Mouse (Mus musculus) forebrain, embryonic 13.5 days (tissue): ENCODE results near the gene Olfr640. TPM values are rescaled to one million over a fixed set of nuclear protein-coding genes. Genes with fewer than 3 reads are reported as not detected.

Experiments
- ATAC-seq: fragments of 200-750 bp; cut with Nextera tagmentation; 2 replicates; pipeline ENCODE4 v1.8.0; 2017
- H3K27ac ChIP-seq: fragments of 300-500 bp; sonication (generic); 2 replicates; pipeline ENCODE4 v1.5.1; 2015; ENCODE audit warnings: inconsistent platforms, mild to moderate bottlenecking, moderate library complexity
- H3K27me3 ChIP-seq: fragments of 300-500 bp; sonication (generic); 2 replicates; pipeline ENCODE4 v1.6.1; 2015; ENCODE audit warnings: mild to moderate bottlenecking, inconsistent platforms
- H3K36me3 ChIP-seq: fragments of 300-500 bp; sonication (generic); 2 replicates; pipeline ENCODE4 v1.6.1; 2015; ENCODE audit warnings: mild to moderate bottlenecking, inconsistent platforms; ENCODE audit not compliant: poor library complexity, severe bottlenecking
- H3K4me1 ChIP-seq: fragments of 300-500 bp; sonication (generic); 2 replicates; pipeline ENCODE4 v1.6.1; 2015; ENCODE audit warnings: inconsistent platforms
- H3K4me2 ChIP-seq: fragments of 300-500 bp; sonication (generic); 2 replicates; pipeline ENCODE4 v1.6.1; 2015; ENCODE audit warnings: inconsistent platforms, mild to moderate bottlenecking, moderate library complexity
- H3K4me3 ChIP-seq: fragments of 300-500 bp; sonication (generic); 2 replicates; pipeline ENCODE4 v1.5.1; 2015; ENCODE audit warnings: mild to moderate bottlenecking, inconsistent platforms
- H3K9ac ChIP-seq: fragments of 300-500 bp; sonication (generic); 2 replicates; pipeline ENCODE4 v1.6.1; 2015; ENCODE audit warnings: mild to moderate bottlenecking, inconsistent platforms
- H3K9me3 ChIP-seq: fragments of 300-500 bp; sonication (generic); replicated peaks from 2 replicates; pipeline ENCODE4 v1.6.1; 2016; ENCODE audit warnings: inconsistent platforms
- WGBS: fragments of 180-500 bp; shearing (Covaris S2); methylation state at CpG from one replicate; pipeline ENCODE4 v1.1.7; 2015; 5-methylcytosine and 5-hydroxymethylcytosine counted together
- polyA plus RNA-seq: library from polyadenylated mRNA; unstranded; fragments of >200 nt; fragmentation: Nextera tagmentation; extraction: Ambion mirVana; gene quantifications from 2 replicates; pipeline ENCODE4 v1.2.1, GENCODE M21; 2015

Olfr640 gene
- polyA plus RNA-seq: not detected in 2 replicates

DNA sequence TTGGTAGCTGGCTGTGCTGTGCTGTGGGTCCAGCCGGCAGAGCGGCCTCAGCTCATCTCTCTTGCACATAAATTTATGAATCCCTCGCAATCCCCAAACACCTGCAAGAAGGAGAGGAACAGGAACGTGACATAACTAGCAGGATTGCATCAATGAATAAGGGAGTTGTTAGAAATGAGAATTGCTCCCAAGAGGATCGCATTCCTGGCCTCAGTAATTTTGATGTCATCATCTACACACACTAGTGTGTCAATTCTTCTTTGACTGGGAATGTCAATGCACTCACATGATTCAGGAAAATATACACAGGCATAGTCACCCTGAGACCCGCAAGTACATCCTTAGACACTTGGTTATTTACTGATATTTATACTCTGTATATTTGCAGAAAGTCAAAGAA is at the start of gene Olfr640:
Gene Olfr640 (minus strand): TSS at position 101 of the 400 bp plus-strand sequence.
- H3K9ac ChIP-seq: no peak within 1 kb of the TSS
- H3K9me3 ChIP-seq: no peaks in the 10 kb centered on the region
- H3K4me2 ChIP-seq: no peak within 1 kb of the TSS
- H3K36me3 ChIP-seq: no peaks in the 10 kb centered on the region
- H3K4me1 ChIP-seq: no peaks in the 10 kb centered on the region
- H3K27me3 ChIP-seq: no peaks in the 10 kb centered on the region
- 79% methylated on average over 6 of the region's 6 CpGs for WGBS
- ATAC-seq: no peak
- no peak within 1 kb of the TSS for H3K27ac ChIP-seq
- H3K4me3 ChIP-seq: no peak within 1 kb of the TSS

DNA sequence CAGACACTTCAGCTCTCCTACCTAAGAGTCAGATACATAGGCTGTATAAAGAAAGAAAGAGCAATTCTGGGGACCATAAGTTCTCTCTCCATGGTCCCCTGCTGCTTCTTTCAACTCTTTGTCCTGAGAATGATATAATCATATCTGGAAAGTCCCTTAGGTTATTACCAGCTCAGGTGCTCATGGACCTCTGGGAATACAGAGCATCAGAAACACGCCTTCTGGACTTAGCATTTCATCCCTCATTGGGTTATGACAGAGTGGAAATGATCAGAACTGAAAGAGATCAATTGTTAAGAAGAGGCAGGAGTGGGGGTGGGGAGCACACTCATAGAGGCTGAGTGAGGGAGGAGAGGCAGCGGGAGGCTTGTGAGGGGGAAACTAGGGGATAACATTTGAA is 46.4 kb upstream of the Olfr640 start, which contains the start of gene Olfr644:
Gene Olfr644 (minus strand): TSS at position 101 of the 400 bp plus-strand sequence.
- Histone ChIP-seq H3K27me3 (no peaks in the 10 kb centered on the region), H3K27ac (no peak within 1 kb of the TSS), H3K9ac (no peak within 1 kb of the TSS), H3K36me3 (no peaks in the 10 kb centered on the region), H3K9me3 (peaks cover 5% of the 10 kb centered on the region), H3K4me2 (no peak within 1 kb of the TSS), H3K4me1 (no peaks in the 10 kb centered on the region), H3K4me3 (no peak within 1 kb of the TSS)
- no peak for ATAC-seq
- WGBS: 63% methylated on average over 2 of the region's 2 CpGs

DNA sequence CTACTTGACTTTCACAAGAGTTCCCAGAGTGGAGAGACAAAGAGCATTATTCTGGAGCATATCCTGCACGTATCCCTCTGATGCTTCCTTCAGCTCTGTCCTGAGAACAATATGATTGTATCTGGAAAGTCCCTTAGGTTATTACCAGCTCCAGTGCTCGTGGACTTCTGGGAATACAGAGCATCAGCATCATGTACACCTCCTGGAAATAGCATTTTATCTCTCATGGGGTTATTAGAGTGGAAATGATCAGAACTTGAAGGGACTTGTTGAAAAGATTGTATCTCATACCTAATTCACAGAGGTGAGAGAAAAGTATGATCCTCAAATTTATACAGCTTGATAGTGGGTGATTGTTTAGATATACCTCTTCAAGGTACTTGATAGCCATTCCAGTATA is 36.0 kb upstream of the Olfr640 start, which contains the start of gene 4930516K23Rik:
Gene 4930516K23Rik (minus strand): TSS at position 101 of the 400 bp plus-strand sequence.
- Histone ChIP-seq H3K36me3 (no peaks in the 10 kb centered on the region), H3K9ac (no peak within 1 kb of the TSS), H3K27ac (no peak within 1 kb of the TSS), H3K4me2 (no peak within 1 kb of the TSS), H3K4me3 (no peak within 1 kb of the TSS), H3K4me1 (no peaks in the 10 kb centered on the region), H3K27me3 (no peaks in the 10 kb centered on the region), H3K9me3 (no peaks in the 10 kb centered on the region)
- 58% methylated on average over 2 of the region's 2 CpGs for WGBS
- no peak for ATAC-seq

- H3K4me1 ChIP-seq: no peaks in the 10 kb centered on the region
- H3K27ac ChIP-seq: no peak overlapping the region
- H3K4me2 ChIP-seq: no peak overlapping the region
- no peak overlapping the region for H3K4me3 ChIP-seq
- ATAC-seq: no peak
- no peak overlapping the region for H3K9ac ChIP-seq
- no peaks in the 10 kb centered on the region for H3K27me3 ChIP-seq
- no peaks in the 10 kb centered on the region for H3K36me3 ChIP-seq
- WGBS: 91% methylated on average over 1 of the region's 1 CpGs
- no peaks in the 10 kb centered on the region for H3K9me3 ChIP-seq
These were observed 33.8 kb upstream of the Olfr640 start for GRCm38 (mm10) chr7:104059215-104059614.

- Histone ChIP-seq H3K36me3 (no peaks in the 10 kb centered on the region), H3K4me1 (no peaks in the 10 kb centered on the region), H3K4me2 (no peak within 1 kb of the TSS), H3K9ac (no peak within 1 kb of the TSS), H3K4me3 (no peak within 1 kb of the TSS), H3K27ac (no peak within 1 kb of the TSS), H3K27me3 (no peaks in the 10 kb centered on the region), H3K9me3 (no peaks in the 10 kb centered on the region)
- 83% methylated on average over 1 of the region's 1 CpGs for WGBS
- ATAC-seq: no peak
These were observed 27.2 kb upstream of the Olfr640 start, which contains the start of gene Olfr642 for GRCm38 (mm10) chr7:104052566-104052965. Olfr642 (minus strand) TSS chr7:104052666.

- Histone ChIP-seq H3K27me3 (no peaks in the 10 kb centered on the region), H3K27ac (no peak overlapping the region), H3K36me3 (no peaks in the 10 kb centered on the region), H3K4me1 (no peaks in the 10 kb centered on the region), H3K4me2 (no peak overlapping the region), H3K9me3 (no peaks in the 10 kb centered on the region), H3K9ac (no peak overlapping the region), H3K4me3 (no peak overlapping the region)
- ATAC-seq: no peak
- 91% methylated on average over 4 of the region's 4 CpGs for WGBS
These were observed 25.4 kb upstream of the Olfr640 start for GRCm38 (mm10) chr7:104050745-104051144.

- Histone ChIP-seq H3K36me3 (no peaks in the 10 kb centered on the region), H3K4me1 (no peaks in the 10 kb centered on the region), H3K9me3 (no peaks in the 10 kb centered on the region), H3K4me3 (no peak within 1 kb of the TSS), H3K9ac (no peak within 1 kb of the TSS), H3K4me2 (no peak within 1 kb of the TSS), H3K27ac (no peak within 1 kb of the TSS), H3K27me3 (no peaks in the 10 kb centered on the region)
- ATAC-seq: no peak
- 78% methylated on average over 1 of the region's 1 CpGs for WGBS
These were observed 9.8 kb upstream of the Olfr640 start, which contains the start of gene Olfr641 for GRCm38 (mm10) chr7:104035145-104035544. Olfr641 (plus strand) TSS chr7:104035445.

GRCm38 (mm10) chr7:104026978-104027377 is 1.6 kb upstream of the Olfr640 start:
- Histone ChIP-seq H3K9me3 (no peaks in the 10 kb centered on the region), H3K27ac (no peak overlapping the region), H3K36me3 (no peaks in the 10 kb centered on the region), H3K4me1 (no peaks in the 10 kb centered on the region), H3K4me2 (no peak overlapping the region), H3K27me3 (no peaks in the 10 kb centered on the region), H3K9ac (no peak overlapping the region), H3K4me3 (no peak overlapping the region)
- no peak for ATAC-seq
- WGBS: 88% methylated on average over 3 of the region's 3 CpGs

GRCm38 (mm10) chr7:104021651-104022050 is 3.7 kb downstream of the Olfr640 start:
- H3K4me1 ChIP-seq: no peaks in the 10 kb centered on the region
- no peaks in the 10 kb centered on the region for H3K36me3 ChIP-seq
- no peak overlapping the region for H3K4me3 ChIP-seq
- 89% methylated on average over 6 of the region's 6 CpGs for WGBS
- no peak overlapping the region for H3K27ac ChIP-seq
- H3K27me3 ChIP-seq: no peaks in the 10 kb centered on the region
- H3K4me2 ChIP-seq: no peak overlapping the region
- no peaks in the 10 kb centered on the region for H3K9me3 ChIP-seq
- H3K9ac ChIP-seq: no peak overlapping the region
- no peak for ATAC-seq

- 88% methylated on average over 1 of the region's 1 CpGs for WGBS
- H3K36me3 ChIP-seq: no peaks in the 10 kb centered on the region
- no peak overlapping the region for H3K9ac ChIP-seq
- no peaks in the 10 kb centered on the region for H3K27me3 ChIP-seq
- no peaks in the 10 kb centered on the region for H3K9me3 ChIP-seq
- no peak overlapping the region for H3K4me3 ChIP-seq
- no peak overlapping the region for H3K27ac ChIP-seq
- H3K4me1 ChIP-seq: no peaks in the 10 kb centered on the region
- H3K4me2 ChIP-seq: no peak overlapping the region
- ATAC-seq: no peak
These were observed 6.4 kb downstream of the Olfr640 start for GRCm38 (mm10) chr7:104018953-104019352.

DNA sequence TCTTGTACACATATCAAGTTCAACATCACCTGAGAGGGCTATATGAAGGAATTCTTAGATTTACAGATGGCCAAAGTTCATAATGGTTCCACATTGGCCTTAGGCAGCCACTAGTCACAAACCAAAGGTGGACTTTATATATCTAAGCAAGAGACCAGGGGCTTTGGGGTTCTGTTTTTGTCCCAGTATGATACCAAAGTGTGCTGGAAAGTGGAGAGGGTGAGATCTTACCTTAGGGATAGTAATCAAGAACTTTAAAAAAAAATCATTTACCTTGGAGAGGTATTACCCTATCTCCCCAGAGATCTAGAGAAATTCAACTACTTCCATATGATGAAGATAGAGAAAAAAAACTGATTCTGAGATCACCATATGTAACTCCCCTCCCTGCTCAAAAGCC is 8.2 kb downstream of the Olfr640 start, which contains the start of gene Olfr639:
Gene Olfr639 (minus strand): TSS at position 101 of the 400 bp plus-strand sequence.
- no peak within 1 kb of the TSS for H3K4me3 ChIP-seq
- H3K4me2 ChIP-seq: no peak within 1 kb of the TSS
- no peaks in the 10 kb centered on the region for H3K36me3 ChIP-seq
- H3K9ac ChIP-seq: no peak within 1 kb of the TSS
- H3K4me1 ChIP-seq: no peaks in the 10 kb centered on the region
- ATAC-seq: no peak
- no peaks in the 10 kb centered on the region for H3K27me3 ChIP-seq
- H3K9me3 ChIP-seq: no peaks in the 10 kb centered on the region
- H3K27ac ChIP-seq: no peak within 1 kb of the TSS

DNA sequence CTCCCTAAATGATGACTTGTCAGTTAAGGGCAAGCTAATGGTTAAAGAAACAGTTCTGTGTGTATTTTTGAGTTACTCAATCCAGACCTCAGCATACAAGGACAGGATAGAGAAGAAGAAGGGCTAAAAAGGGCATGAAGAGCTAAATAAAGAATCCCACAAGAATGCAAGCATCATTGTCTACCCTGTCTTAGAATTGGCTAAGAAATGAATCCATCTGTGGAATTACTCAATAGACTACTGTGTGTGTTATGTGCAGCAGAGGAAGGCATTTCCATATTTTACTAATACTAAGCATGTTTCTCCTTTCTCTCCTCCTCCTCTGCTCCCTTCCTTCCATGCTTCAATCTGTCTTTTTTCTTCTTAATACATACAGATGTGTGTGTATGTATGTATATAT is 26.2 kb downstream of the Olfr640 start:
- no peaks in the 10 kb centered on the region for H3K27me3 ChIP-seq
- no peak overlapping the region for H3K9ac ChIP-seq
- H3K27ac ChIP-seq: no peak overlapping the region
- ATAC-seq: no peak
- H3K4me1 ChIP-seq: no peaks in the 10 kb centered on the region
- H3K4me3 ChIP-seq: no peak overlapping the region
- H3K4me2 ChIP-seq: no peak overlapping the region
- H3K36me3 ChIP-seq: no peaks in the 10 kb centered on the region
- no peaks in the 10 kb centered on the region for H3K9me3 ChIP-seq

- no peaks in the 10 kb centered on the region for H3K27me3 ChIP-seq
- H3K36me3 ChIP-seq: no peaks in the 10 kb centered on the region
- H3K4me1 ChIP-seq: no peaks in the 10 kb centered on the region
- no peak within 1 kb of the TSS for H3K27ac ChIP-seq
- no peak within 1 kb of the TSS for H3K9ac ChIP-seq
- no peak for ATAC-seq
- no peak within 1 kb of the TSS for H3K4me3 ChIP-seq
- no peak within 1 kb of the TSS for H3K4me2 ChIP-seq
- H3K9me3 ChIP-seq: no peaks in the 10 kb centered on the region
These were observed 26.9 kb downstream of the Olfr640 start, which contains the start of gene Olfr638 for GRCm38 (mm10) chr7:103998446-103998845. Olfr638 (plus strand) TSS chr7:103998746.
